Mouse (Mus musculus) liver, embryonic 12.5 days (tissue): Measurements from ENCODE around the gene Pou2f2. TPM values are rescaled to one million over a fixed set of nuclear protein-coding genes. Genes with fewer than 3 reads are reported as not detected.

Experiments
- ATAC-seq: fragments of 200-750 bp; cut with Nextera tagmentation; 2 replicates; pipeline ENCODE4 v1.8.0; 2017; ENCODE audit warnings: moderate number of reproducible peaks, mild to moderate bottlenecking, moderate library complexity
- H3K27ac ChIP-seq: fragments of 300-500 bp; sonication (generic); 2 replicates; pipeline ENCODE4 v1.5.1; 2016; ENCODE audit warnings: mild to moderate bottlenecking
- H3K27me3 ChIP-seq: fragments of 300-500 bp; sonication (generic); replicated peaks from 2 replicates; pipeline ENCODE4 v1.6.1; 2016; ENCODE audit warnings: mild to moderate bottlenecking, moderate library complexity
- H3K36me3 ChIP-seq: fragments of 300-500 bp; sonication (generic); 2 replicates; pipeline ENCODE4 v1.6.1; 2016; ENCODE audit warnings: mild to moderate bottlenecking, moderate library complexity
- H3K4me1 ChIP-seq: fragments of 300-500 bp; sonication (generic); 2 replicates; pipeline ENCODE4 v1.6.1; 2016
- H3K4me2 ChIP-seq: fragments of 300-500 bp; sonication (generic); 2 replicates; pipeline ENCODE4 v1.6.1; 2016; ENCODE audit warnings: mild to moderate bottlenecking, moderate library complexity
- H3K4me3 ChIP-seq: fragments of 300-500 bp; sonication (generic); 2 replicates; pipeline ENCODE4 v1.5.1; 2016; ENCODE audit warnings: mild to moderate bottlenecking, moderate library complexity
- H3K9ac ChIP-seq: fragments of 300-500 bp; sonication (generic); 2 replicates; pipeline ENCODE4 v1.6.1; 2016; ENCODE audit warnings: mild to moderate bottlenecking, moderate library complexity
- H3K9me3 ChIP-seq: fragments of 300-500 bp; sonication (generic); replicated peaks from 2 replicates; pipeline ENCODE4 v1.6.1; 2016; ENCODE audit warnings: mild to moderate bottlenecking, moderate library complexity
- WGBS: fragments of 180-500 bp; shearing (Covaris S2); methylation state at CpG from one replicate; pipeline ENCODE4 v1.1.7; 2016; ENCODE audit not compliant: insufficient replicate concordance; 5-methylcytosine and 5-hydroxymethylcytosine counted together
- polyA plus RNA-seq: library from polyadenylated mRNA; unstranded; fragments of >200 nt; fragmentation: Nextera tagmentation; extraction: Ambion mirVana; gene quantifications from 2 replicates; pipeline ENCODE4 v1.2.1, GENCODE M21; 2016

Gene Pou2f2
- 1.9 TPM in 2 replicates for polyA plus RNA-seq

DNA sequence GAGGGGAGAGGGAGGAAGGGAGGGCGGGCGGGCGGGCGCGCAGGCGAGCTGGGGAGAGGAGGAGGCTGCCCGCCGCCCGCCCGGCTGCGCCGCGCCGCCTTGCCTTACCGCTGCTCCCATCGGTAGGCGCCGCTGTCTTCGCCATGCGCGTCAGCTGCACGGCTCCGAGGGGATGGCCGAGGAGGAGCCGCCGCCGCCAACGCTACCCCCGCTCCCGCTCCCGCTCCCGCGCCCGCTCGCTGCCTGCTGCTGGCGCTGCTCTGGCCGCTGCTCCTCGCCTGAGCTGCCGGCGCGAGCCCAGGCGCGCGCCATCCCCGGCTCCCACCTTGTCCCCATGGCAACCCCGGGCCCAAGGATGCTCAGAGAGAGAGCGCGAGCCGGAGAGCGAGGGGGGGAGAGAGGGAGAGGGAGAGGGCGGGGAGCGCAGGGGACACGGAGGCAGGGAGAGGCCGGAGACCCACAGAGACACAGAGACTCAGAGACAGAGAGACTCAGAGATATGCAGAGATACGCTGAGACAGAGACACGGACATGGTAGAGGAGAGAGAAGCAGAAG, at the start of gene Pou2f2:
Gene Pou2f2 (minus strand): TSS at position 121 of the 556 bp plus-strand sequence.
- peak; percentile 45; the same call in 1 of the 2 replicates for ATAC-seq
- Histone ChIP-seq H3K4me3 (peak within 1 kb of the TSS; percentile 50), H3K27me3 (peaks cover 99% of the 10 kb centered on the region), H3K27ac (no peak within 1 kb of the TSS), H3K9me3 (no peaks in the 10 kb centered on the region), H3K4me1 (peaks cover 48% of the 10 kb centered on the region), H3K9ac (no peak within 1 kb of the TSS), H3K4me2 (peak within 1 kb of the TSS; percentile 67), H3K36me3 (no peaks in the 10 kb centered on the region)
- under 1% methylated on average over 51 of the region's 56 CpGs for WGBS

DNA sequence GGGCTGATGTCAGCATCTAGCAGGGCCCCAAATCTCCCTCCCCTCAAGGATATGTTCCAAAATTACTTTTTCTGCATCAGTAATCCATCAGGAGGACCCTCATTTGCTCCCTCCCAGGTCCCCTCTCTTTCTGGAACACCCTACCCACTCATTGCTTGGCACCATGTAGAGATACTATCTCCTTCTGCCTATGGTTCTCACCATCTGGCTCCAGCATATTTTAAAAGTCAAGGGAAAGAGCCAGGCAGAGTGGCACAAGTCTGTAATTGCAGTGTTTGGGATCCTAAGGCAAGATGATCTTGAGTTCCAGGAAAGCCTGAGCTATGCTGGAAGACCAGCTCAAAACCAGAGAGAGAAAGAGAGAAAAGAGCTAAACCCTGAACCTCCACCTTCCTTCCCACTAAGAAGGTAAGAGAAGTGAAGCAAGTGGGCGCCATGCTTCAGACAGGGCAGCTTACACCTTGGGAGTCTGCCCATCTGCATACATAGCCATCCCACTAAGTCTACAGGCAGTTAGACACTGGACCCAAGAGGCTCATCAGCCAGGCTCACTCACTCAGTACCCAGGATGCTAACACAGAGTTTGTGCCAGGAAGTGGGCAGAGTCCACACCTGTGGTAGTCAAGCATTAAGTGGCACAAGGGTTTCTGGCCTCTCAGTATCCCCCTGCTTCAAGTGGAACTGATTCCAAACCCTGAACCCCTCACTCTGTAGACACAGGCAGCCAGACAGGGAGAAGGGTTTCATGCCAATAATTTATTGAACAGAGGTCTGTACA, 48.2 kb upstream of the Pou2f2 start:
- 88% methylated on average over 1 of the region's 1 CpGs for WGBS
- no peak for ATAC-seq

DNA sequence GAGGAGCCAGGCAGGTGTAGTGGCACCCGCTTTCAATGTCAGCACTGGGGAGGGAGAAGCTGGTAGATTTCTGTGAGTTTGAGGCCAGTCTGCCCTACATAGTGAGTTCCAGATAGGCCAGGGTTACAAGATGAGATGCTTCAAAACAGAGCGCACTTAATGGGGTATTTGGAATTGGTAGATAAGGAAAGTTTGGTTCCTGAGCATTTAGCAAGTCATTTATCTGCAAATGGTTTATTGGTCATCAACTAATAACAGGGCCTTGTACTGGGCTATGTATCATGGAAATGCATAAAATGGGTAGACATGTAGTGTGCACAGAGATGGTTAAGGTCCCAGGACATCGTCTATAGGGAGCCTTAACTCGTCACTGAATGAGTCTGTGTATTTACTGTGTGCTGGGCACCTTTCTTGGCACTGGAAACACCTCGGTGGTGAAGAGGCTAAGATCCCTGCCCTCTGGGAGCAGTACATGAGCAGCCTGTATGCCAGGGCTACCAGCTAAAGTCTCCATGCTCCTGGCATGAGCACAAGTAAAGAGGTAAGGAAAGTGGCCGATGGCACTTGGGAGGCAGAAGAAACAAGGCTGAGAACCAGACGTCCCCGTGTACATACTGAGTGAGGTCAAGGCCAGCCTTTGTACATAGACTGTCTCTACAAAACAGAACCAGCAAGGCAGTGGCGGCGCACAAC, 42.9 kb upstream of the Pou2f2 start:
- no peak for ATAC-seq
- Histone ChIP-seq H3K36me3 (peaks cover 63% of the 10 kb centered on the region), H3K9ac (peak overlapping the region; percentile 96), H3K4me2 (peak overlapping the region; percentile 91), H3K4me3 (peak overlapping the region; percentile 90), H3K4me1 (peaks cover 50% of the 10 kb centered on the region), H3K27me3 (no peaks in the 10 kb centered on the region), H3K9me3 (no peaks in the 10 kb centered on the region), H3K27ac (peak overlapping the region; percentile 99)
- WGBS = 64% methylated on average over 10 of the region's 10 CpGs

More for the DNA sequence above, 48.2 kb upstream of the Pou2f2 start:
- Histone ChIP-seq H3K4me2 (no peak overlapping the region), H3K4me1 (peaks cover 26% of the 10 kb centered on the region), H3K9ac (no peak overlapping the region), H3K36me3 (peaks cover 100% of the 10 kb centered on the region), H3K27ac (no peak overlapping the region), H3K4me3 (no peak overlapping the region), H3K9me3 (no peaks in the 10 kb centered on the region), H3K27me3 (no peaks in the 10 kb centered on the region)

DNA sequence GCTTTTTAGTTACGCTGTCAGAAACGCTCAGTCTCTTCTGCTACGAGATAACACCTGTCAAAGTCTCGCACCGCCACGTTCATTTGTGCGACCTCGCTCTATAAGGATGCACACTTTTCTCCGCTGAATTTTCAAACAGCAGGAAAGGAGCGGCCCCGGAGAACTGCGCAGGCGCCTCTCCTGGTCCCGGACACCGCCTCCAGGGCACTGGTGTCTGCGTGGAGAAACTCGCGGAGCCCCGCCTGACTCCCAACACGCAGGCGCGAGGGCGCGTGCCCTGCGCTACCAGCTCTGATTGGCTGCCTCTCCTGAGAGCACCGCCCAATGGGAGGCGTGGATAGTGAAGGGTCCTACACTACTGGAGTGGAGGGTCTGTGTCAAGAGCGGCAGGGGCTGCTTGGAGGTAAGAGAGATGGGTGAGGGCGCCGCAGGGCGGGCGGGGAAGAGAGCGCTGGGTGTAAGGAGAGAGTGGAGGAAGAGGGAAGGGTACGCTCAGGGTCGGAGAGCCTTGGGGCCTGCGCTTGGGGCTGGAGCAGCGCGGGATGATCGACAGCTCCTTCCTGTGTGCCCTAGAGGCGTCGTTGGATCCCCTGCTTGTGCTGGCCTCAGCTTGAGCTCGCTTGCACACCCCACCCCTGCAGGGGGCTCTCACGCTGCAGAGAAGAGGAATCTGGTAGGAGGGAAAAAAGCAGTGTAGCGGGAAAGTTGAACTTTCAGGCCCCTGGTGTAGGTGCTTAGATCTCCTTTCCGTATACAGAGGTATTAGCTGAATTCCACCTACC, 41.8 kb upstream of the Pou2f2 start, which contains the start of gene Zfp526:
Gene Zfp526 (plus strand): TSS at position 324 of the 782 bp plus-strand sequence.
- WGBS = under 1% methylated on average over 45 of the region's 45 CpGs
- Histone ChIP-seq H3K9me3 (no peaks in the 10 kb centered on the region), H3K36me3 (peaks cover 63% of the 10 kb centered on the region), H3K27me3 (no peaks in the 10 kb centered on the region), H3K4me1 (peaks cover 55% of the 10 kb centered on the region), H3K27ac (peak within 1 kb of the TSS; percentile 99), H3K4me3 (peak within 1 kb of the TSS; percentile 90), H3K9ac (peak within 1 kb of the TSS; percentile 96), H3K4me2 (peak within 1 kb of the TSS; percentile 91)
- ATAC-seq = peak; percentile 85

DNA sequence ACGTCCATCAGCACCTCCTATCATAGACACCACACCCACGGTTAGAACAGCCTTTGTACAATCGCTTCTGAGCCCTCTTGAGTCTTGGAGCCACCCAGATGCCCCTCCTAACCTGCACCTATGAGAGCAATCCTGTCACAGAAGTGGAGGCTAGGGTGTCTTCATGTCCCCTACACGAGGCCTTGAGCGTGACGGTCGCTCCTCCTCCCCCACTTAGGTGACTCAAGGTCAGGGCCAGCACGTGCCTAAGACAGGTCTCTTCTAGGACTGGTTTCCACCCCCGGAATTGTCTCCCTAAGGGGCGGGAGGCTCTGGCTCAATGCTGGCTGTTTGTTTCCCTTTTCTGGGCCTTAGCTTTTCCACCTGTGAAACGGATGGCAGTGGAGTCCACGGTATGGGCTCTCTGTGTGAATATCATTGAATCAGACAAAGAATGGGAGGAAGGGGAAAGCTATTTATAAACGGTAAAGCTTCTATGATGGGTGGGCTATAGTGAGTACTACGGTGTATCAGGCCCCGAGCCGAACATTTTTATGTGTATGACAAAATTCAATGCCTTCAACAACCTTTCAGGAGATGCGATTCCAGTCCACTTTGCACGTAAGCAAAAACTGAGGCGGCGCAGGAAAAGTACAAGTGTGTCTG, 41.1 kb upstream of the Pou2f2 start, which contains the start of gene Dedd2:
Gene Dedd2 (minus strand): TSS at position 159 of the 645 bp plus-strand sequence.
- H3K4me1 ChIP-seq = peaks cover 57% of the 10 kb centered on the region
- H3K27me3 ChIP-seq = no peaks in the 10 kb centered on the region
- peak within 1 kb of the TSS; percentile 91 for H3K4me2 ChIP-seq
- peaks cover 63% of the 10 kb centered on the region for H3K36me3 ChIP-seq
- ATAC-seq = peak; percentile 38
- peak within 1 kb of the TSS; percentile 90 for H3K4me3 ChIP-seq
- no peaks in the 10 kb centered on the region for H3K9me3 ChIP-seq
- H3K27ac ChIP-seq = peak within 1 kb of the TSS; percentile 99
- 4% methylated on average over 20 of the region's 20 CpGs for WGBS
- peak within 1 kb of the TSS; percentile 96 for H3K9ac ChIP-seq

DNA sequence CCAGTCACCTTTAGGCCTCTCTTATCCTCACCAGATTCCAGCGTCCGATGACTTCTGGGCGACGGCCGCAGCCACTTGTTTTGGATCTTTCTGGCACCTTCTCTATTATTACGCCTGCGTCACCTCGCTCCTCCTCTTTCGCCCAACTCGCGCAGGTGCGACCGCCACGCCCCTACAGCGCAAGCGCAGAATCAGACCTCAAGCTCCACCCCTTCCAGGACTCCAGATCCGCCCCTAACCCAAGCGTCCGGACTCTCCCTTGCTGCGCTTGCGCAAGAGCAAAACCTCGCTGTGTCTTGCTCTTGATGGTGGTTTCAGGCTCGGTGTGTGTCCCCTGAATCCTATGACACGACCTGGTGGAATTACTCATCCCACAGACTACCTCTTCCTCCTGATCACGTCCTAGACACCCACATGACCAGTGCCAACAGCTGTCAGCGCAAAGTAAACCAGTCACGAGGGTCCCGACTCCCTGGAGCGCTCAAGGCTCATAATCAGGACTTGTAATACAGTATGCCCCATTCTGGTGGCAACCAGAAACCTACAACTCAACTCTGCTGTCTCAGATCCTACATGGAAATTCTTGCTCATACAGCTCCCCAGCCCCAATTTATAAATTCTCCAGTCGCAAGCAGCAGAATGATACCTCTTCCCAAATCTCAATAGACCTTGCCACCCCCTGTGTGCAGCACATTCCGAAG, 40.4 kb upstream of the Pou2f2 start:
- Histone ChIP-seq H3K27ac (peak overlapping the region; percentile 99), H3K9me3 (no peaks in the 10 kb centered on the region), H3K27me3 (no peaks in the 10 kb centered on the region), H3K9ac (peak overlapping the region; percentile 96), H3K4me1 (peaks cover 63% of the 10 kb centered on the region), H3K4me3 (peak overlapping the region; percentile 90), H3K4me2 (peak overlapping the region; percentile 91), H3K36me3 (peaks cover 63% of the 10 kb centered on the region)
- WGBS = 1% methylated on average over 31 of the region's 31 CpGs
- ATAC-seq = peak; percentile 70

DNA sequence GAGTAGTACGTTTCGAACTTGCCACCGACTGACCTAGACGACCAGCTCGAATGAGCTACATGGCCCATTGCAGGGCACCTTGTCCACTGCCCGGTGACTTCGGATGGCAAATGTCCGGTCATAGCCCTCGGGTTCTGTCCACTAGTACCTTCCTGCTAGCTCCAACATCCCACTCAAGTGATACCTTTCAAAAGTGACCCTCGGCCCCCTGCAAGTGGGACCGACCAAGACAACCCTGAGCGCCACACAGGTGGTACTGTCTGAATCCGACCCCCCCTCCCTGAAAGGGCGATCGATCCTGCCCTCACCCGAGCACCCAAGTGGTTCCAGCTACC, 39.9 kb upstream of the Pou2f2 start:
- H3K9me3 ChIP-seq = no peaks in the 10 kb centered on the region
- H3K4me2 ChIP-seq = peak overlapping the region; percentile 91
- H3K36me3 ChIP-seq = peaks cover 63% of the 10 kb centered on the region
- no peak for ATAC-seq
- H3K27me3 ChIP-seq = no peaks in the 10 kb centered on the region
- peaks cover 65% of the 10 kb centered on the region for H3K4me1 ChIP-seq
- peak overlapping the region; percentile 96 for H3K9ac ChIP-seq
- H3K4me3 ChIP-seq = peak overlapping the region; percentile 90
- peak overlapping the region; percentile 99 for H3K27ac ChIP-seq
- 1% methylated on average over 16 of the region's 16 CpGs for WGBS

DNA sequence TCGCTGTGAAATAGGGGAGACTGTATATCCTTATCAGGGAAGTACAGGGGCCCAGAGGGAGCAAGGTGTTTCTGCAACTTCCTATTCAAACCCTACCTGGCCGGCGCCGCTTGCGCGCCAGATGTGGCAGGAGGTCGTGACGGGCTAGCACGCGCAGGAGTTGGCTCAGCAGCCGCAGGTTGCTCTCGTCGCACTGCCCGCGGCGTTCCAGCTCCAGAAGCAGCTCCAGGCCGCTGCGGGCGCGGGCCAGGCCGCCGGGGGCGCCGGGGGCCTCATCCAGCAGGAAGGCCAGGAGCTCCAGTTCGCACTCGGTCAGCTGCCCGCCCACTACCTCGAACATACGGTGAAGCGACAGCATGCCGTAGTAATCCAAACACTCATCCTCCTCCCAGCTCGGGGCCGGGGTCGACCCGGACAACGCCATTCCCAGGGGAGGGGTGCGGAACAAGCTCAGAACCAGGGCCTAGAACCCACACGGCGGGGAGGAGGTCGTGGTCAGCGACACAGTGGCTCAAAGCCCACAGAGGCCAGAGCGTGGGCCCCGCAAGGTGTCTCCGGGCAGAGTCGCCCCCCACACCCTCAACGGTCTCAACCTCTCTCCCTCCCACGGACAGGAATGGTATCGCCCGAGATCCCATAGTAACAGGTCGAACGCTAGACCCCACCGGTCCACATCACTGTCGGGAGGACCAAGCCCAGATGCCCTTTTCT, 39.3 kb upstream of the Pou2f2 start:
- peak overlapping the region; percentile 91 for H3K4me2 ChIP-seq
- no peaks in the 10 kb centered on the region for H3K9me3 ChIP-seq
- ATAC-seq = peak; percentile 17
- H3K36me3 ChIP-seq = peaks cover 63% of the 10 kb centered on the region
- H3K4me3 ChIP-seq = peak overlapping the region; percentile 90
- no peaks in the 10 kb centered on the region for H3K27me3 ChIP-seq
- WGBS = under 1% methylated on average over 53 of the region's 53 CpGs
- peak overlapping the region; percentile 99 for H3K27ac ChIP-seq
- peak overlapping the region; percentile 96 for H3K9ac ChIP-seq
- H3K4me1 ChIP-seq = peaks cover 63% of the 10 kb centered on the region

DNA sequence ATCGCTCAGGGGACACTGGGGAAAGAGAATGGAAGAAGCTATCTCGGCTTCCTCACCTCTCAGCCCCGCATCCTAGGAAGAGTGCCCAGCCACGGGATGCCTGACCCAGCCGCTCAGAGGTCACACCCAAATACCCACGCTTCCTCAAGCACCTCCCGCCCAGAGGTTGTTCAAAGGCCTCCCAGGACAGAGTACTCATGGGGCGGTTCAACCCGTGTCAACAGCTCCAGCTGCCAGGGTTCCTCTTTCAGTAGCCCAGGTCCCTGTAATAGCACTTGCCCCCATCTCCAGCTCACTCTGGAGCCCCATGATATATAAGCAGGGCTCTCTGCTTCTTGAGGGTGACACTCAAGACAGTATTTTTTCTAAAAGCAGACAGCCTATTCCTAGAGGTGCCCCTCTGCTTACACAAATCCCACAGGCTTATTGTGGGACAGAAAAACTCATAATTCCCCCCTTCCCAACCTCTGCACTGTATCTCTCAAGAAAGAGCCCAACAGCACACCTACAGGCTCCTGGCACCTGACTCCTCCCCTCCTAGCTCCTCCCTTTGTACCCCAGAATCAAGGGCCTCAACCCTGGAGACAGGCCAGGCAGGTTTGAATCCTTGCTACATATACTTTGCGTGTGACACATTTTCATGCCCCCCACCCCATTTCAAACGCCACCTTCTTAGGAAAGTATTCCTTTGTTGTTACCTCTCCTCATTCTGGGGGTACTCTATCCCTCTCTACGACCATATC, 38.3 kb upstream of the Pou2f2 start:
- Histone ChIP-seq H3K27me3 (no peaks in the 10 kb centered on the region), H3K4me2 (peak overlapping the region; percentile 91), H3K9ac (peak overlapping the region; percentile 96), H3K9me3 (no peaks in the 10 kb centered on the region), H3K4me3 (peak overlapping the region; percentile 90), H3K36me3 (peaks cover 63% of the 10 kb centered on the region), H3K4me1 (peaks cover 57% of the 10 kb centered on the region), H3K27ac (peak overlapping the region; percentile 99)
- 64% methylated on average over 12 of the region's 12 CpGs for WGBS
- no peak for ATAC-seq

DNA sequence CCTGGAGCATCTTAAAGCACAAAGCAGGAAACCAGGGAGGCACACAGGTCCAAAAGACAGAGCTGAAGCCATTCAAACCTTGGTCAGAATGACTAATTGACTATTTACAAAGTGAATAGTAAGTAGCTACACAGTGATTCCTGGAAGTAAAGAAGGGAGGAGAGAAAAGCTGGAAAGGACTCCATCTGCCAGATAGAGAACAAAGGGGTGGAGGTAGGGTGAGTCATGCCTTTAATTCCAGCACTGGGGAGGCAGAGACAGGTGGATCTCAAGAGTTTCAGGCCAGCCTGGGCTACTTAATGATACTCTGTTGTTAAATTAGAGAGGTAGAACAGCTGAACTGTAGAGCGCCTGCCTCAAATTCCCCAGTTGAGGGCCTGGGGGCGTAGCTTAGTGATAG, 34.6 kb upstream of the Pou2f2 start:
- no peak for ATAC-seq
- H3K36me3 ChIP-seq = peaks cover 95% of the 10 kb centered on the region
- H3K27ac ChIP-seq = 0 out of 2 replicates have a peak overlapping the region, but pooled peaks have one; percentile 12
- WGBS = 92% methylated on average over 2 of the region's 2 CpGs
- no peak overlapping the region for H3K9ac ChIP-seq
- H3K4me3 ChIP-seq = no peak overlapping the region
- no peaks in the 10 kb centered on the region for H3K9me3 ChIP-seq
- peaks cover 59% of the 10 kb centered on the region for H3K4me1 ChIP-seq
- no peaks in the 10 kb centered on the region for H3K27me3 ChIP-seq
- no peak overlapping the region for H3K4me2 ChIP-seq
